Mouse (Mus musculus) limb, embryonic 15.5 days (tissue): ENCODE measurements around the gene Phex. TPM values are rescaled to one million over a fixed set of nuclear protein-coding genes. Genes with fewer than 3 reads are reported as not detected.

Experiments used
- ATAC-seq: fragments of 200-750 bp; cut with Nextera tagmentation; 2 replicates; pipeline ENCODE4 v1.8.0; 2017; ENCODE audit warnings: low read depth, moderate TSS enrichment; ENCODE audit not compliant: insufficient number of reproducible peaks, low FRiP score, low TSS enrichment
- H3K27ac ChIP-seq: fragments of 300-500 bp; sonication (generic); 2 replicates; pipeline ENCODE4 v1.5.1; 2015; ENCODE audit warnings: moderate library complexity, mild to moderate bottlenecking, inconsistent platforms
- H3K27me3 ChIP-seq: fragments of 300-500 bp; sonication (generic); 2 replicates; pipeline ENCODE4 v1.6.1; 2015; ENCODE audit warnings: inconsistent platforms
- H3K36me3 ChIP-seq: fragments of 300-500 bp; sonication (generic); 2 replicates; pipeline ENCODE4 v1.6.1; 2015; ENCODE audit warnings: inconsistent platforms
- H3K4me1 ChIP-seq: fragments of 300-500 bp; sonication (generic); 2 replicates; pipeline ENCODE4 v1.6.1; 2015; ENCODE audit warnings: inconsistent platforms
- H3K4me2 ChIP-seq: fragments of 300-500 bp; sonication (generic); 2 replicates; pipeline ENCODE4 v1.6.1; 2015; ENCODE audit warnings: mild to moderate bottlenecking, inconsistent platforms
- H3K4me3 ChIP-seq: fragments of 300-500 bp; sonication (generic); 2 replicates; pipeline ENCODE4 v1.5.1; 2015; ENCODE audit warnings: mild to moderate bottlenecking, inconsistent platforms
- H3K9ac ChIP-seq: fragments of 300-500 bp; sonication (generic); 2 replicates; pipeline ENCODE4 v1.6.1; 2015; ENCODE audit warnings: inconsistent platforms
- H3K9me3 ChIP-seq: fragments of 300-500 bp; sonication (generic); 2 replicates; pipeline ENCODE4 v1.6.1; 2016; ENCODE audit warnings: inconsistent platforms
- WGBS: fragments of 180-500 bp; shearing (Covaris S2); methylation state at CpG from one replicate; pipeline ENCODE4 v1.1.7; 2015; 5-methylcytosine and 5-hydroxymethylcytosine counted together
- polyA plus RNA-seq: library from polyadenylated mRNA; unstranded; fragments of >200 nt; fragmentation: Nextera tagmentation; extraction: Ambion mirVana; gene quantifications from 2 replicates; pipeline ENCODE4 v1.2.1, GENCODE M21; 2015

Gene Phex
- polyA plus RNA-seq = 3.6 and 4.0 TPM in 2 replicates

- Histone ChIP-seq H3K36me3 (no peaks in the 10 kb centered on the region), H3K4me1 (no peaks in the 10 kb centered on the region), H3K9me3 (no peaks in the 10 kb centered on the region), H3K27me3 (no peaks in the 10 kb centered on the region), H3K4me3 (no peak within 1 kb of the TSS), H3K27ac (no peak within 1 kb of the TSS), H3K9ac (no peak within 1 kb of the TSS), H3K4me2 (no peak within 1 kb of the TSS)
- no peak for ATAC-seq
- WGBS = 47% methylated on average over 5 of the region's 5 CpGs
Observed at GRCm38 (mm10) chrX:157415212-157415611, at the start of gene Phex. TSS of gene Phex (minus strand) at chrX:157415312.

GRCm38 (mm10) chrX:157462716-157463115 lies 47.6 kb upstream of the Phex start:
- H3K27ac ChIP-seq = no peak overlapping the region
- H3K4me3 ChIP-seq = no peak overlapping the region
- H3K9ac ChIP-seq = no peak overlapping the region
- 68% methylated on average over 3 of the region's 3 CpGs for WGBS
- H3K27me3 ChIP-seq = no peaks in the 10 kb centered on the region
- H3K4me2 ChIP-seq = no peak overlapping the region
- H3K36me3 ChIP-seq = no peaks in the 10 kb centered on the region
- ATAC-seq = no peak
- H3K9me3 ChIP-seq = no peaks in the 10 kb centered on the region
- H3K4me1 ChIP-seq = no peaks in the 10 kb centered on the region

GRCm38 (mm10) chrX:157454430-157454829 lies 39.3 kb upstream of the Phex start:
- no peaks in the 10 kb centered on the region for H3K27me3 ChIP-seq
- H3K36me3 ChIP-seq = no peaks in the 10 kb centered on the region
- no peak for ATAC-seq
- no peak overlapping the region for H3K9ac ChIP-seq
- 41% methylated on average over 1 of the region's 1 CpGs for WGBS
- H3K4me2 ChIP-seq = no peak overlapping the region
- H3K9me3 ChIP-seq = no peaks in the 10 kb centered on the region
- H3K4me1 ChIP-seq = no peaks in the 10 kb centered on the region
- no peak overlapping the region for H3K4me3 ChIP-seq
- no peak overlapping the region for H3K27ac ChIP-seq

- WGBS = 82% methylated on average over 1 of the region's 1 CpGs
- H3K4me2 ChIP-seq = no peak overlapping the region
Observed at GRCm38 (mm10) chrX:157449000-157449399, 33.9 kb upstream of the Phex start.

GRCm38 (mm10) chrX:157447431-157447830 lies 32.3 kb upstream of the Phex start:
- H3K27ac ChIP-seq = no peak overlapping the region
- H3K27me3 ChIP-seq = no peaks in the 10 kb centered on the region
- H3K9ac ChIP-seq = no peak overlapping the region
- H3K4me1 ChIP-seq = no peaks in the 10 kb centered on the region
- H3K4me2 ChIP-seq = no peak overlapping the region
- no peak for ATAC-seq
- no peak overlapping the region for H3K4me3 ChIP-seq
- WGBS = 83% methylated on average over 6 of the region's 6 CpGs
- H3K36me3 ChIP-seq = no peaks in the 10 kb centered on the region
- H3K9me3 ChIP-seq = no peaks in the 10 kb centered on the region

More at GRCm38 (mm10) chrX:157449000-157449399, 33.9 kb upstream of the Phex start:
- Histone ChIP-seq H3K27ac (no peak overlapping the region), H3K4me1 (no peaks in the 10 kb centered on the region), H3K27me3 (no peaks in the 10 kb centered on the region), H3K9me3 (no peaks in the 10 kb centered on the region), H3K36me3 (no peaks in the 10 kb centered on the region), H3K4me3 (no peak overlapping the region), H3K9ac (no peak overlapping the region)
- no peak for ATAC-seq

GRCm38 (mm10) chrX:157434768-157435167 lies 19.7 kb upstream of the Phex start:
- ATAC-seq = no peak
- Histone ChIP-seq H3K27me3 (no peaks in the 10 kb centered on the region), H3K36me3 (no peaks in the 10 kb centered on the region), H3K9ac (no peak overlapping the region), H3K4me2 (no peak overlapping the region), H3K4me3 (no peak overlapping the region), H3K4me1 (no peaks in the 10 kb centered on the region), H3K27ac (no peak overlapping the region), H3K9me3 (no peaks in the 10 kb centered on the region)
- WGBS = 82% methylated on average over 1 of the region's 1 CpGs

GRCm38 (mm10) chrX:157419451-157419850 lies 4.3 kb upstream of the Phex start:
- no peak overlapping the region for H3K4me3 ChIP-seq
- ATAC-seq = no peak
- H3K9ac ChIP-seq = no peak overlapping the region
- H3K4me2 ChIP-seq = no peak overlapping the region
- WGBS = 58% methylated on average over 2 of the region's 2 CpGs
- no peaks in the 10 kb centered on the region for H3K4me1 ChIP-seq
- H3K27me3 ChIP-seq = no peaks in the 10 kb centered on the region
- no peaks in the 10 kb centered on the region for H3K36me3 ChIP-seq
- H3K9me3 ChIP-seq = no peaks in the 10 kb centered on the region
- no peak overlapping the region for H3K27ac ChIP-seq

GRCm38 (mm10) chrX:157404919-157405318 lies 10.2 kb downstream of the Phex start:
- Histone ChIP-seq H3K4me2 (no peak overlapping the region), H3K9ac (no peak overlapping the region), H3K36me3 (no peaks in the 10 kb centered on the region), H3K4me3 (no peak overlapping the region), H3K4me1 (no peaks in the 10 kb centered on the region), H3K27ac (no peak overlapping the region), H3K9me3 (no peaks in the 10 kb centered on the region), H3K27me3 (no peaks in the 10 kb centered on the region)
- ATAC-seq = no peak
- WGBS = 67% methylated on average over 6 of the region's 6 CpGs

GRCm38 (mm10) chrX:157391241-157391640 lies 23.9 kb downstream of the Phex start:
- WGBS = 51% methylated on average over 2 of the region's 2 CpGs
- no peak for ATAC-seq
- Histone ChIP-seq H3K9ac (no peak overlapping the region), H3K36me3 (no peaks in the 10 kb centered on the region), H3K4me2 (no peak overlapping the region), H3K27ac (no peak overlapping the region), H3K4me3 (no peak overlapping the region), H3K27me3 (no peaks in the 10 kb centered on the region), H3K4me1 (no peaks in the 10 kb centered on the region), H3K9me3 (no peaks in the 10 kb centered on the region)

GRCm38 (mm10) chrX:157390102-157390501 lies 25.0 kb downstream of the Phex start:
- Histone ChIP-seq H3K36me3 (no peaks in the 10 kb centered on the region), H3K9me3 (no peaks in the 10 kb centered on the region), H3K4me3 (no peak overlapping the region), H3K27me3 (no peaks in the 10 kb centered on the region), H3K4me2 (no peak overlapping the region), H3K9ac (no peak overlapping the region), H3K27ac (no peak overlapping the region), H3K4me1 (no peaks in the 10 kb centered on the region)
- WGBS = 64% methylated on average over 6 of the region's 6 CpGs
- no peak for ATAC-seq

GRCm38 (mm10) chrX:157388419-157388818 lies 26.7 kb downstream of the Phex start:
- Histone ChIP-seq H3K9me3 (no peaks in the 10 kb centered on the region), H3K4me1 (no peaks in the 10 kb centered on the region), H3K4me3 (no peak overlapping the region), H3K27me3 (no peaks in the 10 kb centered on the region), H3K27ac (no peak overlapping the region), H3K4me2 (no peak overlapping the region), H3K9ac (no peak overlapping the region), H3K36me3 (no peaks in the 10 kb centered on the region)
- no peak for ATAC-seq
- WGBS = 77% methylated on average over 3 of the region's 3 CpGs

GRCm38 (mm10) chrX:157387025-157387424 lies 28.1 kb downstream of the Phex start:
- H3K36me3 ChIP-seq = no peaks in the 10 kb centered on the region
- no peaks in the 10 kb centered on the region for H3K27me3 ChIP-seq
- WGBS = 66% methylated on average over 5 of the region's 5 CpGs
- H3K4me3 ChIP-seq = no peak overlapping the region
- ATAC-seq = no peak
- H3K9ac ChIP-seq = no peak overlapping the region
- H3K27ac ChIP-seq = no peak overlapping the region
- no peaks in the 10 kb centered on the region for H3K9me3 ChIP-seq
- no peaks in the 10 kb centered on the region for H3K4me1 ChIP-seq
- H3K4me2 ChIP-seq = no peak overlapping the region

GRCm38 (mm10) chrX:157378822-157379221 lies 36.3 kb downstream of the Phex start:
- H3K36me3 ChIP-seq = no peaks in the 10 kb centered on the region
- no peak for ATAC-seq
- WGBS = 62% methylated on average over 10 of the region's 10 CpGs
- H3K9ac ChIP-seq = no peak overlapping the region
- H3K4me1 ChIP-seq = no peaks in the 10 kb centered on the region
- H3K9me3 ChIP-seq = no peaks in the 10 kb centered on the region
- no peak overlapping the region for H3K4me2 ChIP-seq
- H3K27ac ChIP-seq = no peak overlapping the region
- H3K4me3 ChIP-seq = no peak overlapping the region
- H3K27me3 ChIP-seq = no peaks in the 10 kb centered on the region
